Mouse (Mus musculus) heart, adult 2 months (tissue): ENCODE data around the gene Slit3. TPM values are rescaled to one million over a fixed set of nuclear protein-coding genes. Genes with fewer than 3 reads are reported as not detected.

ENCODE experiments used
- DNase-seq, 2 experiments: peaks; one replicate each; pipeline ENCODE4 v3.0.0; 2021
- H3K27ac ChIP-seq: fragments of 200-600 bp; 2 replicates; pipeline ENCODE4 v1.8.1; 2022
- H3K27me3 ChIP-seq: fragments of 200-500 bp; 2 replicates; pipeline ENCODE4 v1.6.1; 2012; ENCODE audit warnings: mild to moderate bottlenecking, low read length, inconsistent platforms, mixed read lengths; ENCODE audit not compliant: control insufficient read depth, insufficient read depth
- H3K36me3 ChIP-seq: fragments of 200-500 bp; 2 replicates; pipeline ENCODE4 v1.6.1; 2012; ENCODE audit warnings: low read length, inconsistent platforms; ENCODE audit not compliant: control insufficient read depth, insufficient read depth
- H3K4me1 ChIP-seq: fragments of 200-500 bp; 2 replicates; pipeline ENCODE4 v1.6.1; 2011; ENCODE audit warnings: low read length; ENCODE audit not compliant: control insufficient read depth, insufficient read depth
- H3K4me3 ChIP-seq: fragments of 200-600 bp; 2 replicates; pipeline ENCODE4 v1.8.1; 2022
- H3K79me2 ChIP-seq: fragments of 200-500 bp; replicated peaks from 2 replicates; pipeline ENCODE4 v1.6.1; 2012; ENCODE audit warnings: mild to moderate bottlenecking, inconsistent platforms, low read length, moderate library complexity, mixed read lengths; ENCODE audit not compliant: control insufficient read depth, insufficient read depth
- H3K9ac ChIP-seq: fragments of 200-500 bp; 2 replicates; pipeline ENCODE4 v1.6.1; 2012; ENCODE audit warnings: low read depth, mild to moderate bottlenecking, control low read depth, inconsistent platforms, low read length, mixed read lengths
- CTCF ChIP-seq: fragments of 200-600 bp; IDR thresholded peaks from 2 replicates; pipeline ENCODE4 v1.8.1; 2022; ENCODE audit warnings: antibody characterized with exemption, mild to moderate bottlenecking, moderate library complexity
- EP300 ChIP-seq: fragments of 200-500 bp; IDR thresholded peaks from 2 replicates; pipeline ENCODE4 v1.6.1; 2011; ENCODE audit warnings: low read depth, low read length, control low read depth; ENCODE audit not compliant: insufficient read depth
- POLR2A ChIP-seq: fragments of 200-500 bp; IDR thresholded peaks from 2 replicates; pipeline ENCODE4 v1.6.1; 2011; ENCODE audit warnings: mild to moderate bottlenecking, low read depth, low read length, control low read depth; ENCODE audit not compliant: insufficient read depth
- WGBS: fragments of 180-500 bp; shearing (Covaris S2); methylation state at CpG from one replicate; pipeline ENCODE4 v1.1.7; 2018; 5-methylcytosine and 5-hydroxymethylcytosine counted together
- intact Hi-C: fragments of 180-260 bp; cut with DNase I; formaldehyde crosslinking; loops from one replicate; pipeline ENCODE4 v1.15.1; 2025
- polyA plus RNA-seq: library from polyadenylated mRNA; depleted of rRNA; stranded (reverse); fragments of >200 nt; gene quantifications from 2 replicates; pipeline ENCODE4 v1.2.3, GENCODE M21; 2012
- total RNA-seq, 2 experiments: library from RNA; stranded (reverse); gene quantifications; 2 replicates each; pipeline ENCODE4 v1.2.3; 2021

Gene Slit3
- total and polyA plus RNA-seq, 3 experiments, result 12.3 to 15.8 (median 14.6) TPM

GRCm38 (mm10) chr11:35274036-35274435 is 153.0 kb downstream of the Slit3 start:
- intact Hi-C loops, result no loop called here
- Histone ChIP-seq H3K9ac (no peak overlapping the region), H3K27me3 (no peaks in the 10 kb centered on the region), H3K4me3 (no peak overlapping the region), H3K4me1 (peaks cover 6% of the 10 kb centered on the region), H3K36me3 (no peaks in the 10 kb centered on the region), H3K27ac (no peak overlapping the region), H3K79me2 (no peaks in the 10 kb centered on the region)
- DNase-seq, result no peak
- 73% methylated on average over 3 of the region's 3 CpGs for WGBS
- TF ChIP-seq POLR2A, result no peak
- TF ChIP-seq EP300, result no peak
- TF ChIP-seq CTCF, result no peak

GRCm38 (mm10) chr11:35275300-35275699 is 154.3 kb downstream of the Slit3 start:
- H3K36me3 ChIP-seq, result no peaks in the 10 kb centered on the region
- intact Hi-C loops, result no loop called here
- WGBS, result 68% methylated on average over 7 of the region's 7 CpGs

GRCm38 (mm10) chr11:35276001-35276400 is 155.0 kb downstream of the Slit3 start:
- Histone ChIP-seq H3K27ac (no peak overlapping the region), H3K9ac (no peak overlapping the region), H3K79me2 (no peaks in the 10 kb centered on the region), H3K36me3 (no peaks in the 10 kb centered on the region), H3K4me1 (peaks cover 6% of the 10 kb centered on the region), H3K4me3 (no peak overlapping the region), H3K27me3 (no peaks in the 10 kb centered on the region)
- WGBS, result 88% methylated on average over 11 of the region's 11 CpGs
- DNase-seq, result no peak
- TF ChIP-seq CTCF (no peak), POLR2A (no peak), EP300 (no peak)
- intact Hi-C loops, result no loop called here

More at GRCm38 (mm10) chr11:35275300-35275699, 154.3 kb downstream of the Slit3 start:
- Histone ChIP-seq H3K79me2 (no peaks in the 10 kb centered on the region), H3K27me3 (no peaks in the 10 kb centered on the region), H3K4me3 (no peak overlapping the region), H3K4me1 (peaks cover 6% of the 10 kb centered on the region), H3K9ac (no peak overlapping the region), H3K27ac (no peak overlapping the region)
- no peak for TF ChIP-seq EP300
- TF ChIP-seq POLR2A, result no peak
- DNase-seq, result no peak

- Histone ChIP-seq H3K79me2 (no peaks in the 10 kb centered on the region), H3K27ac (peak overlapping the region; percentile 73), H3K27me3 (no peaks in the 10 kb centered on the region), H3K9ac (no peak overlapping the region), H3K36me3 (no peaks in the 10 kb centered on the region), H3K4me1 (peaks cover 10% of the 10 kb centered on the region), H3K4me3 (no peak overlapping the region)
- intact Hi-C loops, result no loop called here
- 40% methylated on average over 16 of the region's 16 CpGs for WGBS
- DNase-seq, result peak; percentile 34 to 51
- TF ChIP-seq CTCF, result no peak
- no peak for TF ChIP-seq EP300
- TF ChIP-seq POLR2A, result no peak
Measured at GRCm38 (mm10) chr11:35278128-35278769, 157.2 kb downstream of the Slit3 start.

- H3K27ac ChIP-seq, result no peak overlapping the region
- intact Hi-C loops, result no loop called here
- no peaks in the 10 kb centered on the region for H3K27me3 ChIP-seq
- DNase-seq, result no peak
- H3K4me1 ChIP-seq, result peaks cover 12% of the 10 kb centered on the region
- H3K79me2 ChIP-seq, result no peaks in the 10 kb centered on the region
- TF ChIP-seq CTCF (no peak), POLR2A (no peak), EP300 (no peak)
- no peak overlapping the region for H3K4me3 ChIP-seq
- 47% methylated on average over 6 of the region's 6 CpGs for WGBS
- H3K36me3 ChIP-seq, result no peaks in the 10 kb centered on the region
- H3K9ac ChIP-seq, result no peak overlapping the region
Measured at GRCm38 (mm10) chr11:35280826-35281225, 159.8 kb downstream of the Slit3 start.

GRCm38 (mm10) chr11:35282001-35282632 is 161.1 kb downstream of the Slit3 start:
- H3K9ac ChIP-seq, result no peak overlapping the region
- WGBS, result 45% methylated on average over 5 of the region's 5 CpGs
- peaks cover 12% of the 10 kb centered on the region for H3K4me1 ChIP-seq
- H3K27ac ChIP-seq, result no peak overlapping the region
- no peaks in the 10 kb centered on the region for H3K79me2 ChIP-seq
- no peaks in the 10 kb centered on the region for H3K36me3 ChIP-seq
- H3K27me3 ChIP-seq, result no peaks in the 10 kb centered on the region
- intact Hi-C loops, result no loop called here
- DNase-seq, result no peak
- no peak overlapping the region for H3K4me3 ChIP-seq
- TF ChIP-seq CTCF (no peak), POLR2A (no peak), EP300 (no peak)
